Mouse (Mus musculus): ENCODE measurements around the gene Chchd6.

DNA sequence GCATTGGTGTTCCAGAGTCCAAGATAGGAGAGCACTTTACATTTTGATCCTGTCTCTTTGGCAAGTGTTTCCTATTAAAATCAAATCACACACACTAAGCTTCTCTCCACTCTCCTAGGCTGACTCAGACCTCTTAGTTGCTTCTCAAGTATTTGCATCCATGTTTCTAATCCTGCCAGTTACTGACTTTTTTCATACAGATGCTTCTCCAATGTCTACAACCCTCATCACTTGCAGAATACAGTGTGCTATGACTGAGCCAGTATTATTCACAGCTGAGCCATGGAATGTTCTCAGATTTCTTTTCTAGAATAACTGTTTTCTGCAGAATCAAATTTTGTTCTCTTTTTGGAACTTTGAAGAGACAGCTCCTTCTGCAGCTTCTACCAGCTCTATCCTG, 85.3 kb downstream of the Chchd6 start:
- TF ChIP-seq CTCF (conservative IDR thresholded peaks at IDR 0.05; ENCODE audit: low read length), result no peak
- TF ChIP-seq POU5F1 (IDR thresholded peaks at IDR 0.05; ENCODE audit: borderline replicate concordance, low read length), result no peak

All from E14TG2a.4 (cell line).